Mouse (Mus musculus) skeletal muscle tissue, adult 2 months (tissue): ENCODE measurements around the gene Qpct.
A peak's percentile ranks its signal among the peaks of the same experiment; 100 is the strongest.
"Not testable (repeated sequence)": the region's sequence is repeated elsewhere in the genome, so short reads cannot be mapped to it uniquely, and the experiment has no call there.

Source experiments
- DNase-seq: peaks from one replicate; pipeline ENCODE4 v3.0.0-alpha.2; 2012; ENCODE audit warnings: low read depth, low spot score

Qpct gene

GRCm38 (mm10) chr17:79069766-79070480, 18.2 kb downstream of the Qpct start:
- no peak for DNase-seq

DNA sequence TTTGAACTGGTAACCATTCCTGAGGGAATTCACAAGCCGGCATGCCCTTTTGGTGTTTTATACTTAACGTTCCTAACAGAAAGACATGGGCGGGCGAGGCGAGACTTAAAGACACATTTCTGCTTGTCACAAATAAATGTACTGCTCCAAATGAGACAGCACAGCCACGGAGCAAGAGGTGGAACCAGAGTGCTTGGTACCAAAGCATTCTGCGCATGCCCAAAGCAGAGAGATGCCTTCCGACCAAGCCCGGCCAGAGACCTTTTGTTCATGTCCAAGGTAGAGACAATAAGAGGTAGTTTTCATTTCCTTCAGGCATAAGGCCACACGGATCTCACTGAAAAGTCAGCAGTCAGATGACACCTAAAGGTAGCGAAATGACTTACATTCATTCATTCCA, 20.2 kb downstream of the Qpct start:
- no peak for DNase-seq

GRCm38 (mm10) chr17:79076974-79077847, 25.5 kb downstream of the Qpct start:
- no peak for DNase-seq

GRCm38 (mm10) chr17:79077848-79078146, 26.1 kb downstream of the Qpct start:
- no peak for DNase-seq

DNA sequence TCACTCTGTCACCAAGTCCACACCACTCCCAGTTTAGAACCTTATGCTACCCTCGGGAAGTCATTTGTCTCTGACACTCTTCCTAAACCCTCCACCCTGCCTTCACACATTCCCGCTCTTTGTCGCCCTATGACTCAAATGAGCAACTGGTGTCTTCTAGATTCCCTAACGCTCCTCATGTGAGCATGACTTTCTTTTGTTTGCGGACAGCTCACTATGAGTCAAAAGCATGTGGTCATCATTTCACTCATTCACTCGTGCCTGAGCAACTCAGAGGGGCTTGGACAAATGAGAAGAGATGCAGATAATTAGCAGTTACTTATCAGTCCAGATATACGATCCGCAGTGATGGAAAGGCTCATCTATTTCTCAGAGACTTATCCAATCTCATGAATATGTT, 26.5 kb downstream of the Qpct start:
- no peak for DNase-seq

GRCm38 (mm10) chr17:79091710-79092109, 40.0 kb downstream of the Qpct start:
- no peak for DNase-seq

DNA sequence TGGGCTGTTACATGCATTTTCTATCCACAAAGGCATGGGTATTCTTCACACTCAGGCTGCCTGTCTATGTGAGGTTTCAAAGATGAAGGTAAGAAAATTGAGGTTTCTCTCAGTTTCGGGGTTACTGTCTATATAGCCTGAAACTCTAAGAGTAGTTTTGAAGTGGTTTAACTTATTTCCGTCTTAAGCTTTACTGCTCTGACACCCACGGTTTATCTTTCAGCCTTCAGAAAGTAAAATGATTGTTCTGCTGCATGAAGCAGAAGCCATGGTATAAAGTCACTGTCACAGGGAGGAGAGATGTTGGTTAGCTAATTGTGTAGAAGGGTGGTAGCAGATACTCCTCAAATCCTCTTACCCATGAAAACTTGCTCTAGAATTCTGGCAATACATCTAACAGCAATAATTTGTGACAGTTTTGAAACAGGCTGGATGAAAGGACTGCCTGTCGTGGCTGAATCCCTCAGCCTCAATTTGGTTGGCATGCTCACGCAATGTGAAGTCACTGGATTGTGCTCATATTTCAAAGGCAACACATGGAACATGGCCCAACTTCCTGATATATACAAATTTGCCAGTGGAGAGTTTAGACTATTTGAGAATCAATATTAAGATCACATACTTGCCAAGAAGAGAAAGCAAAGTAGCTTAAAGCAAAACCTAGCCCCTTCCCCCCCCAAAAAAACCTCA, 41.7 kb downstream of the Qpct start:
- no peak for DNase-seq

DNA sequence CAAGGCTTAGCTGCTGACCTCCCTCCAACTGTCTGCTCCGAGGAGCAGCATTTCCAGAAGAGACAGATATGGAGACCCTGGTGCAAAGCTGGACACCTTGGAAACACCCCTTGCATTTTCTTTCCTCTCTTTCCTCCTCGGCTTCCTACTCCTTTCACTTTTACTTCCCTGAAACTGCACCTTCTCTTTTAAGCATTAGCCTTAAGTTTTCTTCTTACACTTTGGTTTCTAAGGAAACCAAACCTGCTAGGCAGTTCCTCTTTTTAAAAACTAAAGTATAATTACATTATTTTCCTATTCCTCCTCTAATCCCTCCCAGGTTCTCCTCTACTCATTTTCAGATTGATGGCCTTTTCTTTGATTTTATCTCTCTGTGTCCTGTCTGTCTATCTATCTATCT, 43.9 kb downstream of the Qpct start:
- no peak for DNase-seq

DNA sequence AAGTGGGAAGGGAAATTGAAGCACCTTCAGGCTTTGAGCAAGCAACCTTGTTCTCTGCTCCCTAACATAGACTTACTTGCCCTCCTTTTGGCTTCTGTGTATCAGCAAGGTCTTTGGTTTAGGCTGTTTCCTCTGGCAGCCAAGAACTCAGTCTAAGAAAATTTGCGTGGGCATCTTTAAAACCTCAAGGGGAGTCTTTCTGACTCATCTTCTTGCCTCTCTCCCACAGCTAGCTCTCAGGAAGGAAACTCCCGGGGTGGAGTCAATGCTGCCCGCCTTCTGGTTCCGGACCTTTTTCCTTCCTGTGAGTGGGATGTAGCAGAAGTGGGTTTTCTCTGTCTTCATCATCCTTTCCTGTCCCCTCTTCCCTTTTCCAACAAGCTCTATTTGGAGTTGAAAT, 48.2 kb downstream of the Qpct start:
- DNase-seq, result peak; percentile 16

DNA sequence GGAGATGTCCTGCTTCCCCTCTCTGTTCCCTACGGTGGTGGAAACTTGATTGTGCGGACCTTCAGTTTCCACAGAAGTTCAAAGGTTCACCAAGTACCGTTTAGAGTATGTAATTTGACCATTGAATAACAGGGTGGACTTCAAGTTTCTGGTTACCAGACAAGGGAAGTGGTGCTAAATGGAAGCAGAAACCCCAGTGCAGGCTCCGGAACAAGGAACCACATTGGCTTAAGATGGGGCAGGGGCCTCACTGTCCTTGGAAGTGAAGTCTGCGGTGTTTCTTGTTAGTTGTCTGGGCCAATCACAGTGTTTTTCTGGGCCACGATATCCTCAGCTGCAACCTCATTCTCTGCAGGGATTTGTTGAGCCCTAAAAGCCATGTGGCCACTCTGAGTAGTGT, 56.5 kb downstream of the Qpct start:
- no peak for DNase-seq

- no peak for DNase-seq
Measured at GRCm38 (mm10) chr17:79109576-79109975, 57.9 kb downstream of the Qpct start.

DNA sequence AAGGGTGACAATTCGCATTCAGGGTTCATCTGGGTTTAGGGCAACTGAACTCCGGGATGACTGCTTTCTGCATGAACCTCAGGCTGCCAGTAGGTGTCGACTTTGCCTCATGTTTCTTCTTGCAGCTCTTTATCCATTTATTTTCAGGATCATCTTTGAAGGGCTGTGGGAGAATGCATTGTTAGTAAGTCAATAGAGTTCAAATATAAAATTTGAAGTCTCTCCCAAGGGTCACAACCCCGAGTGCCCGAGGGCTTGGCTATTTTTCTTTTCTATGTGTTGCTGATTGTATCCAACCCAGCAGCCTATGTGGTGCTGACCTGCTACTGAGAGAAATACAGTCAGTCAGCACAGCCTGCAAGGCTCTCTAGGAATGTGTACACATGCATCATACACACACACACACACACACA, 59.2 kb downstream of the Qpct start:
- peak; percentile 38 for DNase-seq

GRCm38 (mm10) chr17:79115248-79115647, 63.5 kb downstream of the Qpct start:
- not testable (repeated sequence) for DNase-seq

GRCm38 (mm10) chr17:79119066-79119465, 67.4 kb downstream of the Qpct start:
- no peak for DNase-seq

GRCm38 (mm10) chr17:79120269-79120668, 68.6 kb downstream of the Qpct start:
- no peak for DNase-seq

- no peak for DNase-seq
Measured at GRCm38 (mm10) chr17:79133740-79134139, 82.0 kb downstream of the Qpct start.

- DNase-seq, result no peak
Measured at GRCm38 (mm10) chr17:79135826-79136225, 84.1 kb downstream of the Qpct start.

DNA sequence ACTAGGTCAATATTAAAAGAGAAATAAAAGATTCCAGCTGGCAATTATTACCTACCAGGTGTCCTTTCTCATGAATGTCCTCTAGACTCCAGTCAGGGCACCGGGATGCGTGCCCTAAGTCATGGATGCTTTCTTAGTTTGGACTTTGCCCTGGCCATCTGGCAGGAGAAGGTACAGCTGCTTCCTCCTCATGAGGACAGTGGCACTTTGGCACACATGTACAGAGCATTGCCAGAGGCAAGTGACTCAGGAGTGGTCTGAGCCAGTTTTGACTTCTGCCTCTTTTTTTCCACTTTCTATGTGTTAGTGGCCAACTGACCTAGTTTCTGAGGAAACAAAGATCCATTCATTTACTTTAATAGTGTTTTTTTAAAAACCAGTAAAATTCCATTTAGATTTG, 84.7 kb downstream of the Qpct start:
- peak; percentile 10 for DNase-seq
